Mouse (Mus musculus) fibroblast of lung, adult 2 months (primary cell): ENCODE measurements at regions not wholly inside any gene's neighbourhood (a gene's known extent, or its start where the extent isn't known, plus 50 kb on each side); places are given as distances from the start of the nearest gene placed in this dataset.
A peak's percentile ranks its signal among the peaks of the same experiment; 100 is the strongest.

ENCODE experiments used
- DNase-seq: peaks from one replicate; pipeline ENCODE4 v3.0.0-alpha.2; 2011; ENCODE audit warnings: low read depth

DNA sequence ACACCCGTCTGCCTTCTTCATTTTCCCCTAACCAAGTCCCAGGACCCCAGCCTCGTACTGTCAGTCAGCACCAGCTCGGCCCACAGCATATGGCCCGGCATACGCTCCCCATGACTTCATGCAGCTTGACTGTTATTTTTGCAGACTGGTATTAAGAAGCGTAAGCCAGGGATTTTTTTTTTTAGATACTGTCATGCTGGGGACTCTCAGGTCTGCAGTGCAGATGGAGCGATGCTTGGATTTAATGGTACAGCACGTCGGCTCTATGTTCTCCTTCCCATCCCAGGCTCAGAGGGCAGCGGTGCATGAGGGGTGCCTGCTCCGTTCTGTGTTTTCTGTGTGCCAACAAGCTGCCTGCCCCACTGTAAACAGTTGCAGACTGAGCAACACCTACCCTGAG, 231.4 kb upstream of the Rgma start:
- DNase-seq = no peak

DNA sequence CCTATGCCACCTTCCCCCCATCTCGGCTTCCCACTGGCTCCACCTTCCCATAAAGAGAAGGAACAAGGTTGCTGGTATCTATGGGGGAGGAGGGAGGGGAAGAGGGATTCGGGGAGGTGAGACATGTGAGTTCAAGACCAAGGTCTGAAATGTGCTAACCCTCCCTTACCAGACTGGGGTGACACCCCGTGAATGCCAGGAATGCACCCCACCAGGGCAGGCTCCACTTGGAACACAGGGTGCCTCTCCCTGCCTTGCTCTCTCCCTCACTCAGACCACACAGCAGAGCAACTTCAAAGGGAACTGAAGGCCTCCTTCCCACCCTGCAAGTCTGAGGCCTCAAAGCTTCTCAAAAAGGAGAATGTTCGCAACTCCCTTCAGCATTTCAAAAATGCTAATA, 230.5 kb upstream of the Rgma start:
- DNase-seq = no peak

- DNase-seq = no peak
Measured at GRCm38 (mm10) chr7:73147251-73147650, 228.1 kb upstream of the Rgma start.

DNA sequence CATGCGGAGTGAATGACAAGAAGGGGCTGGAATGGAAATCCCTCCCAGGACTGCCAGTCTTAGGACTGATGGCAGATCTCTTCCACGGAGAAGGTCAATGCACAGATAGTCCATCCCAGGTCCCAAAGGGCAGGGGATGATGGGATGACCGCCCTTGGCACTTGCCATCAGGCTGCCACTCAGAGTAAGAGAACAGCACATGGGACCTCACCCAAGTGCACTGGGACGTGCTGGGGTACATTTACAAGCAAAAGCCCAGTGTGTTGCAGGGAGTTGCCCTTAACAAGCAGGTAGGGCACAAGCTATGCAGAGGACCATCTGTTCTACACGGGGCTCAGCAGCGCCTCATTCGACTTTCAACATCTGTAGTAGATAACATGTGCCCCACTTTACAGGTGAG, 224.9 kb upstream of the Rgma start:
- DNase-seq = no peak

DNA sequence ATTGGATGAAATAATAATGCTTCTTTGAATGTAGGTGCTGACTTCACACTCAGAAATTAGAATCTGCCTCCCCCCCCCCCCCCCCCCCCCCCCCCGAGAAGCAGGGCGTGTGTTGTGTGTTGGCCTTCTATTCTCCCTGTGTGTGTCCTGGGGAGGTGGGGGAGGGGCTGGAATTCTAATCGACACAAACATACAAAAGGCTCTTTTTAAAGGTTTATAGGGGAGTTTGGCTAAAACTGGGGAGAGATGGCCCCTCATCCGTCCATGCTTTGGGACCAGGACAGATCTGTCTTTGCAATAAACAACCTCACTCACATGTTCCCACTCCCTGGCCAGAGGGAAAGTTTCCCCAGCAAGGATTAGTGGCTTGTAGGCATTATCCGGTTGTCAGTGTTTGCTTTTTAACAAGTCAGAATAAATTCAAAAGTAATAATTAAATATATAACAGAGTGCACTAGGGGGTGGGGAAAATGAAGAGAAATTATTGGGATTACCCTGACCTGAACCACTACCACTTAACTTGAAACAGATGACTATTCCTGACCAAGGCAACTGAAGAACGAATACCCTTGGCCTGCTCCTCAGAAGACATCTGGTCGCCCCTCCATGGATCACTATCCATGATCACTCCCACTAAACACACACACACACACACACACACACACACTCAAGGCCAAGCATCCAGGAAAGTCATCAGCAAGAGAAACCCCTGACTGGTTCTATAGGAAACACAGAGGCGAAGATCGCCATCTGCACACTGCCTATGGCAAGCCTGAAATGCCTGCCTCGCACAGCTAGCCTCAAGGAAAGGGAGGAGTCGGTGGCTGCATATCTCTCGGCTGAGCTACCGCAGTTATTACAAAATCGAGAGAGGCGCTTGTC, 223.5 kb upstream of the Rgma start:
- no peak for DNase-seq

DNA sequence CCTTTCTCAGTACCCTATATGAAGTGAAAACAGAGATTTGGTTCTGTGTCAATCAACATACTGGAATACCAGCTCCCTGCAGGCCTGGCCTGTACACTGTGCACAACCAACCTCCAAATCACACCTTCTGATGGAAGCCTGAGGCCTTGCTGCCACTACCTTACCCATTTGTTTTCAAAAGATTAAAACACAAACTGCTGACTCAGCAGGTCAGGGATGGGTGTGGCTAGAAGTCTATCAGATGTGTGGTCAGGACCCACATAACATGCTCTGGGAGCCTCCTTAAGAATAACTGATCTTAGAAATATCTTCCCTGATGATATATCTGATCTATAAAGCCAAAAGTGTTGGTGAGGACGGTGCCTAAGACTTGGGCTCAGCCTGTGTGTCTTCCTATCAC, 221.6 kb upstream of the Rgma start:
- no peak for DNase-seq

DNA sequence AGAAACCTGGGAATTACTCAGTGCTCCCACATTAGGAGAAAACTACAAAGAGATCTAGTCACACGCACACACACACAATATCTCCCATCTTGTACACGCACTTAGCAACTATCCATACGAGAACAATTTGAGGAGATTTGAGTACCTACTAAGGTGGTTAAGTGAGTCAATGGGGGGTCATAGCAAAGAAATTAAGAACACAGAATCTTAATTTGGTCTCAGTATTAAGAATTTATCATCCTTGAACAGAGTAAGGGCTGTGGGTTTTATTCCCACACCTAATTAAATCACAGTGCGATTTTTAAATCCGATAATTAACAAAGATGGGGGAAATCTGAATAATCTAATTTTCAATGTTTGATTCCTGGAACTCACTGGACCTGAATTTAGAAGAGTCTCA, 216.5 kb upstream of the Rgma start:
- no peak for DNase-seq

- no peak for DNase-seq
Measured at GRCm38 (mm10) chr7:73160968-73161367, 214.3 kb upstream of the Rgma start.

- no peak for DNase-seq
Measured at GRCm38 (mm10) chr7:73163687-73164086, 211.6 kb upstream of the Rgma start.

DNA sequence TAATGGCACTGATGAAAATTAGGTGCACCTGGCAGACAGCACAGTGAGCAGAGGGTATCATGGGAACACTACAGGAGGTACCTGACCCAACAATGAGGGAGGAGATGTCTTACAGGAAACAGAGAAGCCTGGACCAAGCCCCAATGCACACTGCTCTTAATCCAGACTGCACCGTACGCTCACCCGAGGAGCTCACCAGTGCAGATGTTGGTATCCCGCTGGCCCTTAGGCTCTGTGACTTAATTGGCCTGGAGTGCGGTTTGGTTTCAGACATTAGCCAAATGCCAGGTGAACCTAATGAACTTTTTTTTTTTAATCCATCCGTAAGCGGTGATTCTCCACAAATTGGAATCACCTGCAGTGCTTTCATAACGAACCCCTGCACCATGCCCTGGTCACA, 209.8 kb upstream of the Rgma start:
- DNase-seq = no peak

- DNase-seq = no peak
Measured at GRCm38 (mm10) chr7:73169416-73169815, 205.9 kb upstream of the Rgma start.

- no peak for DNase-seq
Measured at GRCm38 (mm10) chr7:73172615-73173014, 202.7 kb upstream of the Rgma start.

DNA sequence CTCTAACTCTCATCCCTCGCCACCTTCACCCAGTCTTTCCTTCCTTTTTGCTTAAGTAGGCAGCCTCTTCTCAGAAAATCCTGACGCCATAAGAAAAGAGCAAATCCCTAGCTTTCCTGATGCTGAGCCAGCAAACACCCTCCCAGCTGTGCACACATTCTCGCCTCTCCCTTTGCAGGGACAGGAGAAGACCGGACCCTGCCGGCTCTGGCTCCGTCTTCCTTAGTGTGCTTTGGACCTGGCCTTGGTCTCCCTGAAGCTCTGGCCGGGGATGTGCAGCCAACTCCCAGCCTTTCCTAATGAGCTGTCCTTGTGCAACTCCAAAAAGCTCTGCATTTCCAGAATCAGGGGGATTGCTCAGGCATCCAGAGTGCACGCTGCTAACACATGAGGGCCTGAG, 191.5 kb upstream of the Rgma start:
- no peak for DNase-seq

- no peak for DNase-seq
Measured at GRCm38 (mm10) chr7:73184208-73185070, 190.9 kb upstream of the Rgma start.

- no peak for DNase-seq
Measured at GRCm38 (mm10) chr7:73185071-73185531, 190.2 kb upstream of the Rgma start.

DNA sequence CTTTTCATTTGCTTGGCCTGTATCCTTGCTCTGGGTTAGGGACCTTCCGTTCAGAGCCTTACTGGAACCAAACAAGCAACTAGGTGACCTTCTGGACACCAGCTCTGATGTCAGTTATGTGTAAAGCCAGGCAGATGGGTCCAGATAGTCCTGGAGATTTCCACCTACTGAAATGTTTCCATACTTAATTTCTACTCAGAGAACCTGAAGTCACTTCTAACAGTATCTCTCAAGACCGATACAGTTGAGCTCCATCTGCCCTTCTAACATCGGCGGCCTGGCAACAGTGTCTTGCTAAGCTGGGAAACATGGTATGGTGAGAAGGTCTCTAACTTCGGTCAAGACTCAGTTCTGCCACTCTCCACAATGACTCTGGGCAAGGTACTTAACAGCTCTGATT, 189.7 kb upstream of the Rgma start:
- DNase-seq = no peak

- DNase-seq = no peak
Measured at GRCm38 (mm10) chr7:73186501-73186900, 188.8 kb upstream of the Rgma start.

GRCm38 (mm10) chr7:73191388-73192278, 183.7 kb upstream of the Rgma start:
- DNase-seq = no peak

- no peak for DNase-seq
Measured at GRCm38 (mm10) chr7:73192839-73193238, 182.5 kb upstream of the Rgma start.

DNA sequence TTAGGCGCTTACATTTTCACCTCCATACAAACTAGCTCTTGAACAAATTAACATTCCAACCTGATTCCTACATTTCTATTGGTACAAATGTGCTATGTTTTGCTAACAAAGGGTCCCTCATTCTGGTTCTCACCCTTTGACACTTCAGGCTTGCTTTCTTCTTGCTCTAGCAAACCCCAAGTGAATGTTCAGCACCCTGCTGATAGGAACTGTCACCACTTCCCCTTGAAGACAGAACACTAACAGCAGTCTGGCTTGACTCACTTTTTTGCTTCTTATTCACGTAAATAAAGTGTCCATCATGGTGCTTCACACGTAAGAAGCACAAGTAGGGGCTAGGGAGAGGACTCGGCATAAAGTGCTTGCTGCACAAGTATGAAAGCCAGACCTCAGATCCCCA, 180.0 kb upstream of the Rgma start:
- DNase-seq = no peak

DNA sequence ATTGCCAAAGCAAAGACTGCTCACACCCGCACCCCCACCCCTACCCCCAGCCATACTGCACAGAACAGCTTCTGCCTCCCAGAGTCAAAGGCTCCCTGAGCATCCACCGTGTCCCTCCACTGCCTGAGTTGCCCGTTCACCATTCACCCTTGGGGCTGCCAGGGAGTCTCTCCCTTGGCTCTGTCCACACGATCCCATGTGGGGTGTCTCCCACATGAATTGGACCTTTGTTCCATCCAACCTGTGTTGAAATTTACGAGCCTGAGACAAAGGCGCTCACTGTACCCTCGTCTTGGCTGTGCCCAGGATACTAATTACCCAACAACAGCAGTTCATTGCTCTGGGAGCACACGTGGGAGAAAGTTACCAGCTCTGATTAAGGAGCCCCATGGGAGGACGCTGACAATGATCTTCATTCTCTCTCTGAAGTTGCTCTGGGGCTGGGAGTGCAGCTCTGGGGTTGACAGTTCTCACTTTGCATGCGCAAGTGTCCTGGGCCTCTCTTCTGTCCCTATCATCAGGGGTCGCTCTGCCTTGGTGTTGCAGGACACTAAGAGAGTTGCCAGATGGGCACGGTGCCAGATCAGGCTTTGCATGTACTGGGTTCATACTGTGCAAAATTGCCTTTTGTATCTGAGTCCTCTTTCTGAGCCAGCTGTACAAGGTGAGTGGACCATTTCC, 178.3 kb upstream of the Rgma start:
- DNase-seq = peak; percentile 63

GRCm38 (mm10) chr7:73198069-73198468, 177.2 kb upstream of the Rgma start:
- DNase-seq = no peak
